Mouse (Mus musculus) neural tube, embryonic 11.5 days (tissue): ENCODE measurements around the gene Fcgbp. TPM values are rescaled to one million over a fixed set of nuclear protein-coding genes. Genes with fewer than 3 reads are reported as not detected.
"Not testable (repeated sequence)": the region's sequence is repeated elsewhere in the genome, so short reads cannot be mapped to it uniquely, and the experiment has no call there.

Experiments used
- ATAC-seq: fragments of 200-750 bp; cut with Nextera tagmentation; 2 replicates; pipeline ENCODE4 v1.8.0; 2017; ENCODE audit warnings: moderate number of reproducible peaks, mild to moderate bottlenecking, moderate TSS enrichment, moderate library complexity; ENCODE audit not compliant: insufficient read depth, low FRiP score, low TSS enrichment
- DNase-seq: peaks from one replicate; pipeline ENCODE4 v3.0.0-alpha.2; 2015; ENCODE audit warnings: low spot score
- H3K27ac ChIP-seq: fragments of 300-500 bp; sonication (generic); 2 replicates; pipeline ENCODE4 v1.5.1; 2014; ENCODE audit warnings: low read depth, mild to moderate bottlenecking, low read length
- H3K27me3 ChIP-seq: fragments of 300-500 bp; sonication (generic); 2 replicates; pipeline ENCODE4 v1.6.1; 2014; ENCODE audit warnings: mild to moderate bottlenecking, low read length, mixed read lengths; ENCODE audit not compliant: control insufficient read depth, insufficient read depth
- H3K36me3 ChIP-seq: fragments of 300-500 bp; sonication (generic); 2 replicates; pipeline ENCODE4 v1.6.1; 2014; ENCODE audit warnings: mild to moderate bottlenecking, low read length, moderate library complexity, mixed read lengths; ENCODE audit not compliant: control insufficient read depth, insufficient read depth
- H3K4me1 ChIP-seq: fragments of 300-500 bp; sonication (generic); 2 replicates; pipeline ENCODE4 v1.6.1; 2014; ENCODE audit warnings: low read length, mixed read lengths; ENCODE audit not compliant: control insufficient read depth, insufficient read depth
- H3K4me2 ChIP-seq: fragments of 300-500 bp; sonication (generic); 2 replicates; pipeline ENCODE4 v1.6.1; 2014; ENCODE audit warnings: low read depth, mild to moderate bottlenecking, moderate library complexity
- H3K4me3 ChIP-seq: fragments of 300-500 bp; sonication (generic); 2 replicates; pipeline ENCODE4 v1.5.1; 2014; ENCODE audit warnings: low read depth, low read length
- H3K9ac ChIP-seq: fragments of 300-500 bp; sonication (generic); 2 replicates; pipeline ENCODE4 v1.6.1; 2014; ENCODE audit warnings: mild to moderate bottlenecking, low read length
- H3K9me3 ChIP-seq: fragments of 300-500 bp; sonication (generic); 2 replicates; pipeline ENCODE4 v1.6.1; 2016; ENCODE audit warnings: low read length; ENCODE audit not compliant: control insufficient read depth
- WGBS: fragments of 180-500 bp; shearing (Covaris S2); extraction: QIAGEN DNeasy Blood & Tissue Kit; methylation state at CpG from one replicate; pipeline ENCODE4 v1.1.7; 2014; 5-methylcytosine and 5-hydroxymethylcytosine counted together
- polyA plus RNA-seq: library from polyadenylated mRNA; unstranded; fragments of >200 nt; fragmentation: Nextera tagmentation; extraction: Ambion mirVana; gene quantifications from 2 replicates; pipeline ENCODE4 v1.2.1, GENCODE M21; 2014

The Fcgbp gene
- polyA plus RNA-seq, 1 experiment from 2014 or later = not detected

GRCm38 (mm10) chr7:28129166-28129565 is 58.1 kb downstream of the Fcgbp start, which contains the start of gene 9530053A07Rik:
TSS of gene 9530053A07Rik (plus strand) at chr7:28129466.
- Histone ChIP-seq H3K27me3 (no peaks in the 10 kb centered on the region), H3K9ac (no peak within 1 kb of the TSS), H3K9me3 (no peaks in the 10 kb centered on the region), H3K4me1 (no peaks in the 10 kb centered on the region), H3K4me2 (no peak within 1 kb of the TSS), H3K27ac (no peak within 1 kb of the TSS), H3K4me3 (no peak within 1 kb of the TSS), H3K36me3 (no peaks in the 10 kb centered on the region)
- DNase-seq (no peak), ATAC-seq (no peak)
- 79% methylated on average over 5 of the region's 5 CpGs for WGBS

GRCm38 (mm10) chr7:28137613-28138012 is 66.6 kb downstream of the Fcgbp start:
- H3K4me2 ChIP-seq = no peak overlapping the region
- H3K9me3 ChIP-seq = no peaks in the 10 kb centered on the region; the same call in 1 of the 2 replicates
- H3K36me3 ChIP-seq = no peaks in the 10 kb centered on the region
- H3K27ac ChIP-seq = no peak overlapping the region
- ATAC-seq (no peak), DNase-seq (peak; percentile 49)
- H3K4me1 ChIP-seq = no peaks in the 10 kb centered on the region
- no peak overlapping the region for H3K9ac ChIP-seq
- WGBS = 63% methylated on average over 5 of the region's 5 CpGs
- H3K27me3 ChIP-seq = no peaks in the 10 kb centered on the region
- no peak overlapping the region for H3K4me3 ChIP-seq

DNA sequence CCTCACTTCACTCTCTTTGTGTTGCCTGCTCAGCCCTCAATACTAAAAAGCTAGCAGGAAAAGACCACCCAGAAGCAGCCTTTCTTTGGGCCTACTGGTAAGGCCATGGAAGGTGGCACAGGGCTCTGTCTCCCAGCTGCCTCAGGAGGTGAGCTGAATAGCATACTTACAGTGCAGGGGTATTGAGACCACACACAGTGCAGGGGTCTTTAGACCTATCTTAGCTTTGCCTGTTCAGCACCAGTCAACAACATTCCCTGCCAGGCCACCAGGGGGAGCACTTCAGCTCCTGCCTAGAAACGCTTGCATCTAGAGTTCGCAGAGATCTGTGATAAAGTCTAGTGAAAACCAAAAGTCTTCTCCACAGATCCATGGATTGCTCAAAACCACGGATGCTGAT is 77.2 kb downstream of the Fcgbp start:
- no peak overlapping the region for H3K9ac ChIP-seq
- peak; percentile 55 for ATAC-seq
- whole genome bisulfite sequencing = 30% methylated on average over 3 of the region's 3 CpGs
- peak; percentile 74 for DNase-seq
- H3K4me3 ChIP-seq = no peak overlapping the region
- H3K36me3 ChIP-seq = no peaks in the 10 kb centered on the region
- no peak overlapping the region for H3K4me2 ChIP-seq
- peaks cover 3% of the 10 kb centered on the region; the same call in 1 of the 2 replicates for H3K4me1 ChIP-seq
- H3K27me3 ChIP-seq = no peaks in the 10 kb centered on the region
- H3K9me3 ChIP-seq = no peaks in the 10 kb centered on the region
- H3K27ac ChIP-seq = no peak overlapping the region

GRCm38 (mm10) chr7:28149841-28150240 is 78.8 kb downstream of the Fcgbp start:
- DNase-seq (no peak), ATAC-seq (no peak)
- Histone ChIP-seq H3K27ac (no peak overlapping the region), H3K9me3 (no peaks in the 10 kb centered on the region), H3K36me3 (no peaks in the 10 kb centered on the region), H3K4me2 (no peak overlapping the region), H3K27me3 (no peaks in the 10 kb centered on the region), H3K9ac (no peak overlapping the region), H3K4me3 (no peak overlapping the region), H3K4me1 (peaks cover 3% of the 10 kb centered on the region; the same call in 1 of the 2 replicates)
- 90% methylated on average over 1 of the region's 1 CpGs for WGBS

DNA sequence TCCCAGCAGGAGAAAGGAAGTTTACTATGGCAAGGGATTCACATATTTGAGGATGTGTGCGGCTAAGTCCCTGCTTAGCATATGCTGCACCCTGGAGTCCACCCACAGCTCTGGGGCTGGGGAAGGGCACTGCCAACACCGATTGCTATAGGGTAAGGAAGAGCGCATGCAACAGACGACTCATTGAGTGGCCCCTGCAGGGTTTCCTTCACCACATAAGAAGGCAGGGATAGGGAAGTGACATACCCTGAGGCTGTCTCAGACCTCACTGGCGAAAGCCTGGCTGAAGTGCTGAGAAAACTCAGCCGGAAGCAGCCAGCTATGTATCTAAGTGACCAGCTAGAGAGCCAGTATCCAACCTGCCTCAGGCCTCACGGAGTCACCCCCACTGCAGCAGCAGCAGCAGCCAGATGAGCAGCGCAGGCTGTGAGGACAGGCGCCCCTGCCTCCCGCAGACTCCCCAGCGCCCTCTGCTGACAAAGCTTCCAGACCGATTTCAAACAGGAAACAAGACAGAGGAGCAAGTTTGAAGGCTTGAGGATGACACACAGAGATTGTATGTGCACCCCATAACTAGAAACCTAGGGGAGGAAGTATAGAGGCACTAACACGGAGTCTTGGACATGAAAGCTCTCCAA is 80.7 kb downstream of the Fcgbp start:
- H3K4me3 ChIP-seq = no peak overlapping the region
- H3K9ac ChIP-seq = no peak overlapping the region
- no peak for ATAC-seq
- 18% methylated on average over 13 of the region's 13 CpGs for WGBS
- no peaks in the 10 kb centered on the region for H3K36me3 ChIP-seq
- H3K4me1 ChIP-seq = peaks cover 3% of the 10 kb centered on the region; the same call in 1 of the 2 replicates
- no peaks in the 10 kb centered on the region for H3K9me3 ChIP-seq
- no peak overlapping the region for H3K4me2 ChIP-seq
- peak; percentile 69 for DNase-seq
- no peaks in the 10 kb centered on the region for H3K27me3 ChIP-seq
- no peak overlapping the region for H3K27ac ChIP-seq

GRCm38 (mm10) chr7:28153595-28153994 is 82.6 kb downstream of the Fcgbp start:
- H3K27ac ChIP-seq, H3K9ac ChIP-seq, H3K4me1 ChIP-seq, ATAC-seq, H3K4me2 ChIP-seq, H3K4me3 ChIP-seq, DNase-seq, H3K9me3 ChIP-seq, H3K27me3 ChIP-seq, H3K36me3 ChIP-seq: not testable (repeated sequence)
- WGBS = 50% methylated on average over 5 of the region's 5 CpGs

GRCm38 (mm10) chr7:28159292-28159691 is 88.3 kb downstream of the Fcgbp start:
- no peak overlapping the region for H3K9ac ChIP-seq
- H3K4me1 ChIP-seq = no peaks in the 10 kb centered on the region
- H3K27me3 ChIP-seq = no peaks in the 10 kb centered on the region
- DNase-seq = no peak
- no peak overlapping the region for H3K27ac ChIP-seq
- no peak overlapping the region for H3K4me2 ChIP-seq
- ATAC-seq = no peak
- no peak overlapping the region for H3K4me3 ChIP-seq
- H3K36me3 ChIP-seq = no peaks in the 10 kb centered on the region
- 61% methylated on average over 6 of the region's 6 CpGs for WGBS
- H3K9me3 ChIP-seq = no peaks in the 10 kb centered on the region

GRCm38 (mm10) chr7:28159893-28160292 is 88.9 kb downstream of the Fcgbp start:
- Histone ChIP-seq H3K4me3 (no peak overlapping the region), H3K27me3 (no peaks in the 10 kb centered on the region), H3K36me3 (no peaks in the 10 kb centered on the region), H3K4me2 (no peak overlapping the region), H3K9me3 (no peaks in the 10 kb centered on the region), H3K27ac (no peak overlapping the region), H3K4me1 (no peaks in the 10 kb centered on the region), H3K9ac (no peak overlapping the region)
- WGBS = 77% methylated on average over 3 of the region's 3 CpGs
- ATAC-seq (no peak), DNase-seq (no peak)

DNA sequence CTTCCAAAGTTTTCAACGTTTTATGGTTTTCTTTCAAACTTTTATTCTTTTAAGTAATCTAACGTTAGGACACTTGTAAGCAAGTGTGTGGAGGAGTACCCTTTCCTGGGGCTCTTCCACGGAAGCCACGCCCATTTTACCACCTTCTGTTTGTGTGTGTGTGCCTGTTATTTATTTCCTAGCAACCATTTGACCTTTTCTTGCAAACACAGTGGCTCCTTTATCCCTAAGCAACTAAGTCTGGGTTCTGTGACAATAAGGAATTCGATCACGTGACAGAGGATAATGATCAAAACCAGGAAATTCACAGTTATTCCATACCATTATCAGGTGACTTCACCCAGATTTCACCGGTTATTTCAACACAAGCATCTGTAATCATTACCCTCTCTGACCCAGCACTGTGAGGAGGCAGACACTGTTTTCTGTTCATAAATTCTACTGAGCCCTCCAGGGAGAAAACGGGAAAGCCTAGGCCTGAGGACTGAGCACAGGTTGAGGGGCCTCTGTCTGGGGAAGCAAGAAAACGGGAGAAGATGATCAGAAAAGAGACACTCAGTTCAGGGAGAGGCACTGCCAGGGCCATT is 90.2 kb downstream of the Fcgbp start:
- DNase-seq (no peak), ATAC-seq (no peak)
- no peaks in the 10 kb centered on the region for H3K4me1 ChIP-seq
- H3K9ac ChIP-seq = no peak overlapping the region
- 51% methylated on average over 9 of the region's 9 CpGs for WGBS
- no peaks in the 10 kb centered on the region for H3K36me3 ChIP-seq
- H3K27me3 ChIP-seq = no peaks in the 10 kb centered on the region
- H3K9me3 ChIP-seq = peaks cover 5% of the 10 kb centered on the region; the same call in 1 of the 2 replicates
- H3K4me2 ChIP-seq = no peak overlapping the region
- no peak overlapping the region for H3K27ac ChIP-seq
- no peak overlapping the region for H3K4me3 ChIP-seq
